Mouse (Mus musculus) megakaryocyte-erythroid progenitor cell, adult 5-6 weeks (primary cell): ENCODE data around the gene Apoc3. TPM values are rescaled to one million over a fixed set of nuclear protein-coding genes. Genes with fewer than 3 reads are reported as not detected.

ENCODE experiments used
- ATAC-seq: replicated peaks from 2 replicates; pipeline ENCODE4 v1.8.0; 2016; ENCODE audit warnings: mild to moderate bottlenecking, inconsistent platforms; ENCODE audit not compliant: severe bottlenecking, poor library complexity, low FRiP score, low TSS enrichment
- total RNA-seq, 2 experiments: library from RNA; stranded (forward) in 1 of 2; stranded (reverse) in 1 of 2; fragments of 200-1000, 215-1000 nt in 1 of 2; fragments of >200 nt in 1 of 2; fragmentation: Nextera tagmentation in 1 of 2; gene quantifications; 2 replicates each; pipeline ENCODE4 v1.2.3; 2014 to 2017

Apoc3 gene
- total RNA-seq, 2 experiments from 2014 or later, result not detected

DNA sequence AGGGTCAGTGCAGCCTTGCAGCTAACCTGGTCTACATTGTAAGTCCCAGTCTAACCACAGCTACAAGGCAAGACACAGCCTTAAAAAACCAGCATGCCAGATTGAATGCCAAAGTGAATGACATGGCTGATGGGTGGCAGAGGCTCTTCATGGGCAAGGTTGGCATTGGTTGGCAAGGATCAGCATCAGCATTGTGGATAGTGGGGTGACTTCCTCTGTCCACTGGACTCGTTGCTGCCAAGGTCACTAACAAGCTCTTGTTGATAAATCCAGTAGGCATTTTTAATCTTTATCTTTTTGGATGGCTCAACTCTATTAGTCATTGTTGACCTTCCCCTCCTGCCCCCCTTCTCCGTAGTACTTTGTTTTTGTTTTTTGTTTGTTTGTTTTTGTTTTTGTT is 35.8 kb downstream of the Apoc3 start:
- no peak for ATAC-seq

DNA sequence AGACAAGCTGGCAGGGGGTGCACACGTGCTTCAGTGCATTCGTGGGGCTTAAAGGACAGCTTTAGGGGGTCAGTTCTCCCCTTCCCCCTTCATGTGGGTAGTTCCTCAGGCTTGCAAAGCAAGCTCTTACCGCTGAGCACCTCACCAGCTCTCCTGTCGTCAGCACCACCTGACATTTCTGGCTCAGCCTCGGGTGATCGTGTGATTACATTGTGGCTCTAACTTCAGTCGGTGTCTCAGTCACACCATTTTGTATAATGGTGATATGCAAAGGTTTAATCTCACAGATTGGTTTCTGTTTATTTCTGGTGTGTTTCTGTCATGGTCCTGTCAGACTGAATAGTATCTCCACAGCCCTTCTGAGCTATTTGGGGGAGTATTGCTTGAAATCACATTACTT is 36.5 kb downstream of the Apoc3 start:
- no peak for ATAC-seq

DNA sequence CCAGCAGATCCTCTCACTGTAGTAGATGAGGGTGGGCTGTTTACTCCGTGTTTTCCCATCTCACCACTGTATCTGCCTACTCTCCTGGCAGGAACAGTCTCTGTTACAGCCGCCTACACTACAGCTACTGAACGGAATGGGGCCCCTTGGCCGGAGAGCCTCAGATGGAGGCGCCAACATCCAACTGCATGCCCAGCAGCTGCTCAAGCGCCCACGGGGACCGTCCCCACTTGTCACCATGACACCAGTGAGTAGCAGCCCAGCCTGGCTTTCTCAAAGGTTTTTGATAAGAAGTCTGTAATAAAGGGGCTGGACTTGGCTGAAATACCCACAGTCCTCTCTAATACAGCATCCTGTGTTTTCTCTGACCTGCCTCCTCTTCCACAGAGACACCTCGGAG is 37.0 kb downstream of the Apoc3 start:
- ATAC-seq, result 0 out of 2 replicates have a peak, but pooled peaks have one; percentile 42

DNA sequence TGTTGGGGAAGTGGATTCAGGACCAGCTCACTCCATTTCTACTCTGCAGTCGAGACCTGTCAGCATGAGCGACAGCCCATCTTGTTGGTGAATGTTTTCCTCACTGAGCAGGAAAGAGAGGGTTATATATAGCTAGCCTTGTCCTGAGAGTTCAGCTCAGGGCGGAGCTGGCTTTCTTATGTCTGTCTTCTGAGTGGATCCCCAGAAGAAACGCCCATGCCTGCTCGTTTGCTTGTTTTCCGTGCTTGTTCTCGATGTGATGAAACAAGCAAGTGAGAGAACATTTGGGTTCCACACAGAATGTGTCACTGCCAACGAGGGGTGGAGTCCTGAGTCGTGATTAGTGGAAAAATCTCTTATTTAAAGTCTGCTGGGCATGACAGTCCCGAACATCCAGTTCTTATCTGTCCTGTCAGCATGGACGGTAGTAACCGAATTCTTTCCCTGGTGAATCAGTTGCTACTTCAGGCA is 38.7 kb downstream of the Apoc3 start:
- peak; percentile 49; the same call in 1 of the 2 replicates for ATAC-seq

DNA sequence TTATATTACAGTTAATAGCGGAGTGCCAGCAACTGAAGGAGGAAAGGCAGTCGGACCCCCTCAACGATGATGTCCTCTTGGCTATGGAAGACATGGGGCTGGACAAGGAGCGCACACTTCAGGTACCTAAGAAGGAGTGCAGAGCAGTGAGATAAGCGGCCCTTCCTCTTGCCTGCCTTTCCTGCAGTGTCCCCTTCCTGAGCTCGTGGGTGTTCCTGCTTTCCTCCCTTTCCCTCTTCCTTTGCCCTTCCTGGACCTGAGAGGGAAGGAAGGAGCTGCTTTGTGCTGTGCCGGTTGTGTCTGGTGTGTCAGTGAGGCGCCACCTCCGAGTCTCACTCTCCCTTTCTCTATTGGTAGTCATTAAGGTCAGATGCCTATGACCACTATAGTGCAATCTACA is 40.6 kb downstream of the Apoc3 start:
- ATAC-seq, result no peak

DNA sequence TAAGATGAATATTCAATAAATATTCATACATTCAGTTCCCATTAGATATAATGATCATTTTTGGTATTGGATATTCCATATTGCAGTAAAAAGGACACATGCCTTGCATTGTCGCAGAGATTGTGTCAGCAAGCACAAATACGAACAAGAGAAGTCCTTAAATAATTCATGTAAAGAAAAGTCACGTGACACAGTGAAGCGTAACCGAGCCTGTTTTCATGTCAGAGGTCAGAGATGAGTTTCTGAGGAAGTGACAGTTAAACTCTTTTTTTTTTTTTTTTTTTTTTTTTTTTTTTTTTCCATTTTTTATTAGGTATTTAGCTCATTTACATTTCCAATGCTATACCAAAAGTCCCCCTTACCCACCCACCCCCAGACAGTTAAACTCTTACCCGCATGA is 42.8 kb downstream of the Apoc3 start:
- ATAC-seq, result no peak

DNA sequence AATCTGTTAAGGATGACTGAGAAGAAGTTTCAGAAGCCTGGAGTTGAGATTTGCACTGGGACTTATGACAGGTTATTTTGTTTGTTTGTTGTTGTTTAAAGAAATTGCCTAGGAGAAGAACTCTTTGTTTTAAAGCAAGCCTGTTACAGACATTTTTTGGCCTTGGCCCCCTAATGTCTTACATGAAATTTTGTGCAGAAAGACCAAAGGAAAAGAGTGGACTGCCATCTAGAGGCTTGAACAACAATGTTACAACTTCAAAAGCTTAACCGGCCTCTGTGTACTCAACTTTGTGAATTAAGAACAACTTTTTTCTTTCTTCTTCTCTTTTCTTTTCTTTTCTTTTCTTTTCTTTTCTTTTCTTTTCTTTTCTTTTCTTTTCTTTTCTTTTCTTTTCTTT is 43.8 kb downstream of the Apoc3 start:
- ATAC-seq, result no peak

DNA sequence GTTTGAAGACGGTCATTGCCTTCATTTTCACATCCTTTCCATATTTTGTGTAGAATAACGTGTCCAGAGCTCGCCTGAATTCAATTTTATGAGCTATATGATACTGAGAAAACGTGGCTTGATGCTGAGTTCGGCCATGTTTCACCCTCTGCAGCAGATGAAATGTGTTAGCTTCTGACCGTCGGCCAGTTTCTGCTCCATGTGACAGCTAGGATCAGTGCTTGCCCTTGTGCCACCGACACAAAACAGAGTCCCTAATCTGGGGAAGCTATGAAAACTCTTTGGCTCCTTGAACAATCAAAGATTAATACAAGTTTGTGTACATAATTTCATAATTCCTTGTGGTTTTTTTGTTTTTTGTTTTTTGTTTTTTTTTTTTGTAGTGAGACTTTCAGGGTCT is 44.2 kb downstream of the Apoc3 start:
- ATAC-seq, result no peak

DNA sequence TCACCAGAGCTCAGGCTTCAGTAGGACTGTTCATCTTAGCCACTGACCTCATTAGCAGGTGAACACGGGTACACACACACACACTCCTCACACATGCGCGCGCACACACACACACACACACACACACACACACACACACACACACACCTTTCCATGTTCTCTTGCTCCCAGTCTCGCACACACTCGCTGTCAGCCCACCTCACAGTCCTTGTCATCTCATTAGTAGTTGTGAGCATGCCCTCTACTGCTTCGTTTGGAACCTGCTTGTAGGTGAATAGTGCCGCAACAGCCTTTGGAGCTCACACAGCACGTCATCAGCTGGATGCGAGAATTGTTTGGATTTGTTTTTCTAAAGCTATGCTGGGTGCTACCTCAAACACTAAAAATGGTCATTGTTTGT is 46.1 kb downstream of the Apoc3 start:
- ATAC-seq, result no peak

DNA sequence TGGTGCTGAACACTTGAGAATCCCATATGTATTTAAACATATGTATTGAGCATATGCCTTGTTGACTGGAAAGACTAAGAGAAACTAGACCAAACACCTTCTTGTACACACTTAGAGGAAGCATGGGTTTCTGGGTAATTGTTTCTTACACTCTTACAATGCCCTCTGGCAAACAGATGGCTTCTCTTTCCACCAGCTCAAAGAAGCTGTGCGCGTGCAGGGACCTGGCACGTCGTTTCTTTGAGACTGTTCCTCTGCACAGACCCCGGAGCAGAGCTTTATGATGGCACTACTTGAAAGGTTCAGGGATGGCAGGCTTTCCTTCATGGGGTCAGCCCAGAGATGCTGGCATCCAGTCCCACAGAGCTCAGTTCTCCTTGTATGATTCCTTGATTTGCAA is 46.5 kb downstream of the Apoc3 start:
- no peak for ATAC-seq

DNA sequence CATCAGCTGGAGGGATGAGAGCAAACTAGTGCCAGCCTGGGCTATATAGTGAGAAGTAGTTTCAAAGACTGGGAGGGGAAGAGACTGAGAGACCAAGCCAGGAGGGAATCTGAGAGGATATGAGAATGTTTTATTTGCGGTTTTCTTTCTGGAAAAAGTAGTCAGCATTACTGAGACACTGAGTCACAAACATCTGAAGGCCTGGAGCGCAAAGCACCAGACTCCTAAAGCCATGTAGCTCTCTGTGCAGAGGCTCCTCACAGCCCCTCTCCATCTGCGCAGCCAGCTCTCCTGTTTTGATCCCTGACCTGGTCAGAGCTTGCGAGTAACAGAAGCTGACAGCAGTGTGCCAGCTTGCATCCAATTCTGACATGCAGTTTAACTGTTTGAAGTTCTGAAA is 47.1 kb downstream of the Apoc3 start:
- ATAC-seq, result no peak

DNA sequence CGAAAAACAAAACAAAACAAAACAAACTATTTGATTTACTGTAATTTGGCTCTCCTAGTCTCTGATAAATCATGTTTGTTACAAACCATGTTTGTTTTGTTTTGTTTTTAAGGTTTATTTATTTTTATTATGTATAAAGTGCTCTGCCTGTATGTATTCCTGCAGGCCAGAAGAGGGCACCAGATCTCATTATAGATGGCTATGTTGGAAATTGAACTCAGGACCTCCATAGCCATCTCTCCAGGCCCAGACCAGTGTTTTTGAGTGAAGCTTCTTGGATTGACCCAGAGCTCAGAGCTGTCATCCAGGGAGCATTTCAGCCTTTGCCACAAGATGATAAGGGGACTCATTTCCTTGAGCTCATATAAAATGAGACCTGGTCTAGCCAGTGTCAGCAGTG is 49.0 kb downstream of the Apoc3 start:
- no peak for ATAC-seq

DNA sequence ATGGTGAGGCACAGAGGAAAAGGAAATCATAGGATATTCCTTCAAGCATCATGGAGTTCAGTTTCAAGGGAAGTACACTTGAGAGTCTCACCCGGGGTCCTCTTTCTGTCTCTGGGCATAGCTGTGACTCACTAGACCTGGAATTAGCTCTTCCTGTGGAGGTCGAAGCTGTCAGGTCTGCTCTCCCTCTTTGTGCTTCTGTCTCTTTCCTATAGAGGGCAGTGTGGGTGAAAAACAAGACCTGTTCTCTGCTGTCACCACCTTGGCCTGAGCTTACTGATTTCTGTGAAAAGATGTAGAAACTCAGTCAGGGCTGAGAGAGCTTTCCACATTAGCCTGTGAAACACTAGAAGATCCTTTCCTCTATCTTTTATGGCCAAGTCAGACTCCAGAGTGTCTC is 50.2 kb downstream of the Apoc3 start:
- peak; percentile 82 for ATAC-seq

DNA sequence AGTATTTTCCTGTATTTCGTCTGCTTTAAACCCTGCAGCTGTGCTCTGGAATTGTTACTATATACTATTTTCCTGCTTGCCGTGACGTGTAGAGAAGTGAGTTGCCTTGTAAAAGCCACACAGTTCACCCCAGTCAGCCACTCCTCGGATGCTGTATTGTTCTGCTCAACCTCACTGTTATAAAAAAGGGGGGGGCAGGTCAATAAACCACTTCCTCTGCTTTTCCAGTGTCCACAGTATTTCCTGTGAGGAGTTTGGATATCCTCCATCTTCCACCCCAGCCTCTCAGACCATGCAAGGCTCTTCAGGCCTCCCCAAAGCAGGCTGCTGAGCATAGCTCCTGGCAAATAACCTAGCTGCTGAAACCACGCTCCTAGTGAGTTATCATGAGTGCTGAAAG is 50.9 kb downstream of the Apoc3 start:
- no peak for ATAC-seq

Other genes with a start within 250 kb of the Apoc3 start
- 26.5 and 36.8 TPM in 2 replicates for gene Pafah1b2, start 222.9 kb downstream of the Apoc3 start, total RNA-seq (2014; fragmentation: Nextera tagmentation)
- 111 and 144 TPM in 2 replicates for gene Pafah1b2, start 222.9 kb downstream of the Apoc3 start, total RNA-seq (2017)
- 23.8 and 29.0 TPM in 2 replicates for gene Sik3, start 222.8 kb downstream of the Apoc3 start, total RNA-seq (2014; fragmentation: Nextera tagmentation)
- 15.2 and 16.6 TPM in 2 replicates for gene Sik3, start 222.8 kb downstream of the Apoc3 start, total RNA-seq (2017)
- gene Apoa1, start 7.1 kb downstream of the Apoc3 start, total RNA-seq (2014; fragmentation: Nextera tagmentation), result 0.49 TPM in 1 of 2 replicates, not detected in the other
- gene Apoa1, start 7.1 kb downstream of the Apoc3 start, total RNA-seq (2017), result not detected in 2 replicates
- not detected in 2 replicates for gene Apoa4, start 5.1 kb upstream of the Apoc3 start, total RNA-seq (2014; fragmentation: Nextera tagmentation)
- not detected in 2 replicates for gene Apoa4, start 5.1 kb upstream of the Apoc3 start, total RNA-seq (2017)
- not detected in 2 replicates for gene Apoa5, start 33.0 kb upstream of the Apoc3 start, total RNA-seq (2014; fragmentation: Nextera tagmentation)
- gene Apoa5, start 33.0 kb upstream of the Apoc3 start, total RNA-seq (2017), result not detected in 2 replicates
- gene Zpr1, start 37.4 kb upstream of the Apoc3 start, total RNA-seq (2014; fragmentation: Nextera tagmentation), result 74.5 and 83.1 TPM in 2 replicates
- gene Zpr1, start 37.4 kb upstream of the Apoc3 start, total RNA-seq (2017), result 44.6 and 76.4 TPM in 2 replicates
- 14.0 and 18.1 TPM in 2 replicates for gene Bud13, start 47.4 kb upstream of the Apoc3 start, total RNA-seq (2014; fragmentation: Nextera tagmentation)
- 13.8 and 16.0 TPM in 2 replicates for gene Bud13, start 47.4 kb upstream of the Apoc3 start, total RNA-seq (2017)
- not detected in 2 replicates for gene 4931429L15Rik, start 84.3 kb upstream of the Apoc3 start, total RNA-seq (2014; fragmentation: Nextera tagmentation)
- gene 4931429L15Rik, start 84.3 kb upstream of the Apoc3 start, total RNA-seq (2017), result not detected in 2 replicates